Mouse (Mus musculus) layer of hippocampus, adult 18-20 months (tissue): ENCODE results near the gene Spert. TPM values are rescaled to one million over a fixed set of nuclear protein-coding genes. Genes with fewer than 3 reads are reported as not detected.
A peak's percentile ranks its signal among the peaks of the same experiment; 100 is the strongest.

ENCODE experiments used
- DNase-seq, 2 experiments: peaks; one replicate each; pipeline ENCODE4 v3.0.0; 2022; ENCODE audit warnings: low spot score in 2 of 2
- long read RNA-seq: library from polyadenylated mRNA; stranded (forward); transcript quantifications from one replicate; pipeline ENCODE4 v2.0.0, GENCODE M21; 2021
- total RNA-seq, 2 experiments: library from RNA; stranded (reverse); gene quantifications; 2 replicates each; pipeline ENCODE4 v1.2.3; 2021

Gene Spert
- not detected for total RNA-seq
- long read RNA-seq: 0 reads

GRCm38 (mm10) chr14:75592978-75593377 is at the start of gene Spert:
Gene Spert (minus strand): TSS chr14:75593116.
- DNase-seq: no peak

- no peak for DNase-seq
Observed at GRCm38 (mm10) chr14:75642080-75642479, 49.2 kb upstream of the Spert start, which contains the start of gene Erich6b. Gene Erich6b (plus strand): TSS chr14:75642259.

GRCm38 (mm10) chr14:75641369-75641768 is 48.5 kb upstream of the Spert start:
- no peak for DNase-seq

GRCm38 (mm10) chr14:75640846-75641245 is 47.9 kb upstream of the Spert start:
- DNase-seq: peak in 1 of 2 experiments; percentile 25

- DNase-seq: no peak
Observed at GRCm38 (mm10) chr14:75637641-75638040, 44.7 kb upstream of the Spert start.

- DNase-seq: no peak
Observed at GRCm38 (mm10) chr14:75636107-75636506, 43.2 kb upstream of the Spert start.

- DNase-seq: peak; percentile 30 to 51
Observed at GRCm38 (mm10) chr14:75635350-75635749, 42.4 kb upstream of the Spert start.

- no peak for DNase-seq
Observed at GRCm38 (mm10) chr14:75628870-75629269, 36.0 kb upstream of the Spert start.

GRCm38 (mm10) chr14:75622984-75623383 is 30.1 kb upstream of the Spert start:
- DNase-seq: no peak

GRCm38 (mm10) chr14:75616375-75616774 is 23.5 kb upstream of the Spert start:
- DNase-seq: no peak

- DNase-seq: no peak
Observed at GRCm38 (mm10) chr14:75609176-75609575, 16.3 kb upstream of the Spert start.

- no peak for DNase-seq
Observed at GRCm38 (mm10) chr14:75583870-75584269, 9.0 kb downstream of the Spert start.

GRCm38 (mm10) chr14:75579010-75579409 is 13.9 kb downstream of the Spert start:
- no peak for DNase-seq

- DNase-seq: peak in 1 of 2 experiments; percentile 33
Observed at GRCm38 (mm10) chr14:75566303-75566702, 26.6 kb downstream of the Spert start.

- peak; percentile 32 to 53 for DNase-seq
Observed at GRCm38 (mm10) chr14:75565534-75566140, 27.3 kb downstream of the Spert start.

- DNase-seq: no peak
Observed at GRCm38 (mm10) chr14:75561577-75562331, 31.2 kb downstream of the Spert start.

- no peak for DNase-seq
Observed at GRCm38 (mm10) chr14:75541731-75542130, 51.2 kb downstream of the Spert start.

- no peak for DNase-seq
Observed at GRCm38 (mm10) chr14:75540996-75541350, 51.9 kb downstream of the Spert start.

- no peak for DNase-seq
Observed at GRCm38 (mm10) chr14:75540216-75540995, 52.5 kb downstream of the Spert start.

- DNase-seq: no peak
Observed at GRCm38 (mm10) chr14:75539205-75539604, 53.7 kb downstream of the Spert start.
